8 mouse cellular contexts compared by ENCODE assay signal in genomic region chr8:11382059-11382810, GRCm38 (mm10).
DNase-seq lines count a peak whose midpoint lies in the region; ATAC-seq and TF ChIP-seq lines count a peak whose summit lies in the region.

No protein-coding gene starts in this region.

- no peaks in the 10 kb centered on the region for H3K27me3 ChIP-seq in neural tube, embryonic 13.5 days
- H3K27me3 ChIP-seq in heart, embryonic 14.5 days (ENCODE audit: control insufficient read depth, insufficient read depth, low read length): no peaks in the 10 kb centered on the region
- H3K27me3 ChIP-seq in midbrain, embryonic 10.5 days (ENCODE audit: low read depth, poor library complexity, severe bottlenecking): no peaks in the 10 kb centered on the region
- no peaks in the 10 kb centered on the region for H3K27me3 ChIP-seq in testis, adult 2 months (ENCODE audit: control insufficient read depth, insufficient read depth, low read length)

- TF ChIP-seq CTCF in layer of hippocampus, adult 2 months (conservative IDR thresholded peaks at IDR 0.05): no peak
- TF ChIP-seq CTCF in testis, adult 2 months (IDR thresholded peaks at IDR 0.05; ENCODE audit: control insufficient read depth, insufficient read depth, insufficient replicate concordance, low read depth, low read length): no peak

- no peak overlapping the region for H3K9ac ChIP-seq in neural tube, embryonic 13.5 days
- peak overlapping the region; percentile 23; the same call in 1 of the 2 replicates for H3K9ac ChIP-seq in heart, embryonic 14.5 days (ENCODE audit: low read length)

- peaks cover 14% of the 10 kb centered on the region for H3K4me1 ChIP-seq in neural tube, embryonic 13.5 days (replicated peaks)
- H3K4me1 ChIP-seq in heart, embryonic 14.5 days (ENCODE audit: control insufficient read depth in 2 of 2, insufficient read depth in 2 of 2, low read length in 2 of 2): peaks cover 49% of the 10 kb centered on the region in 2 experiments
- peaks cover 54% of the 10 kb centered on the region for H3K4me1 ChIP-seq in midbrain, embryonic 10.5 days
- H3K4me1 ChIP-seq in testis, adult 2 months (ENCODE audit: control insufficient read depth, insufficient read depth, low read length): peaks cover 3% of the 10 kb centered on the region

- 55% methylated on average over 19 of the region's 19 CpGs for WGBS in neural tube, embryonic 13.5 days
- WGBS in heart, embryonic 14.5 days: 21% methylated on average over 19 of the region's 19 CpGs
- WGBS in midbrain, embryonic 10.5 days: 44% methylated on average over 19 of the region's 19 CpGs

- peak overlapping the region; percentile 18 for H3K27ac ChIP-seq in neural tube, embryonic 13.5 days (replicated peaks)
- peak overlapping the region; percentile 65 to 82 for H3K27ac ChIP-seq in heart, embryonic 14.5 days (replicated peaks in 1 of 2; ENCODE audit: control insufficient read depth in 1 of 2, insufficient read depth in 1 of 2, low read depth in 2 of 2, low read length in 2 of 2)
- peak overlapping the region; percentile 91 for H3K27ac ChIP-seq in layer of hippocampus, adult 2 months
- H3K27ac ChIP-seq in midbrain, embryonic 10.5 days (replicated peaks): peak overlapping the region; percentile 61
- peak overlapping the region; percentile 46 for H3K27ac ChIP-seq in testis, adult 2 months (ENCODE audit: control insufficient read depth, insufficient read depth, low read depth, low read length)

- TF ChIP-seq POLR2A in testis, adult 2 months (IDR thresholded peaks at IDR 0.05; ENCODE audit: control insufficient read depth, low read depth, low read length): no peak

- no peak for DNase-seq in neural tube, embryonic 10.5 days (ENCODE audit: extremely low spot score, low spot score)
- DNase-seq in fibroblast of lung, adult 2 months (ENCODE audit: low read depth): peak; percentile 96
- peak; percentile 67 to 85 for DNase-seq in layer of hippocampus, adult 2 months (ENCODE audit: low spot score in 2 of 2)
- no peak for DNase-seq in midbrain, embryonic 10.5 days (ENCODE audit: low spot score)

- ATAC-seq in neural tube, embryonic 13.5 days (ENCODE audit: low read depth): no peak; the same call in 1 of the 2 replicates
- peak; percentile 55 for ATAC-seq in heart, embryonic 14.5 days (ENCODE audit: insufficient number of reproducible peaks, insufficient read depth, low FRiP score, low read depth)
- no peak for ATAC-seq in activated CD4-positive, CD25-positive, alpha-beta regulatory T cell, adult 4 months

- no peaks in the 10 kb centered on the region for H3K9me3 ChIP-seq in neural tube, embryonic 13.5 days
- no peaks in the 10 kb centered on the region for H3K9me3 ChIP-seq in heart, embryonic 14.5 days (ENCODE audit: control insufficient read depth, low read length)
- no peaks in the 10 kb centered on the region for H3K9me3 ChIP-seq in midbrain, embryonic 10.5 days (replicated peaks)

- no peaks in the 10 kb centered on the region for H3K36me3 ChIP-seq in neural tube, embryonic 13.5 days
- peaks cover 5% of the 10 kb centered on the region; the same call in 1 of the 2 replicates for H3K36me3 ChIP-seq in heart, embryonic 14.5 days (ENCODE audit: control insufficient read depth, insufficient read depth, low read length)
- H3K36me3 ChIP-seq in midbrain, embryonic 10.5 days: no peaks in the 10 kb centered on the region
- H3K36me3 ChIP-seq in testis, adult 2 months (ENCODE audit: control insufficient read depth, insufficient read depth, low read length): no peaks in the 10 kb centered on the region

- H3K4me3 ChIP-seq in neural tube, embryonic 13.5 days: no peak overlapping the region
- H3K4me3 ChIP-seq in heart, embryonic 14.5 days (ENCODE audit: control insufficient read depth in 1 of 2, insufficient read depth in 1 of 2, low read depth in 1 of 2, low read length in 2 of 2): no peak overlapping the region
- peak overlapping the region; percentile 4; the same call in 1 of the 2 replicates for H3K4me3 ChIP-seq in layer of hippocampus, adult 2 months
- H3K4me3 ChIP-seq in midbrain, embryonic 10.5 days: no peak overlapping the region
- H3K4me3 ChIP-seq in testis, adult 2 months (ENCODE audit: control insufficient read depth, low read depth, low read length): no peak overlapping the region

- H3K4me2 ChIP-seq in neural tube, embryonic 13.5 days: no peak overlapping the region
- H3K4me2 ChIP-seq in heart, embryonic 14.5 days (ENCODE audit: low read length): peak overlapping the region; percentile 16; the same call in 1 of the 2 replicates

Comparison
In these comparisons a context has a peak if more than half of its experiments do, and no peak if none do; other contexts are left out.
1. H3K27ac ChIP-seq: peak in every context shown above with its lines; median percentile 91 in layer of hippocampus, adult 2 months; 74 in heart, embryonic 14.5 days; 61 in midbrain, embryonic 10.5 days; 46 in testis, adult 2 months; 18 in neural tube, embryonic 13.5 days.
2. DNase-seq: peak in fibroblast of lung, adult 2 months (single experiment) and layer of hippocampus, adult 2 months (2 of 2); none in neural tube, embryonic 10.5 days (single experiment) and midbrain, embryonic 10.5 days (single experiment).